Mouse (Mus musculus) bone marrow macrophage, adult 2 months (primary cell): Measurements from ENCODE around the gene Adamts17.

ENCODE experiments used
- CTCF ChIP-seq: IDR thresholded peaks from 2 replicates; pipeline ENCODE4 v1.5.1; 2012; ENCODE audit warnings: low read depth, mild to moderate bottlenecking, low read length, moderate library complexity
- POLR2A ChIP-seq: IDR thresholded peaks from 2 replicates; pipeline ENCODE4 v1.6.1; 2012; ENCODE audit warnings: mild to moderate bottlenecking, low read depth, low read length, borderline replicate concordance

GRCm38 (mm10) chr7:66912866-66913265, 73.3 kb downstream of the Adamts17 start:
- TF ChIP-seq POLR2A (no peak), CTCF (no peak)
